Mouse (Mus musculus) frontal cortex, adult (tissue): ENCODE data around the gene Acadvl.
A peak's percentile ranks its signal among the peaks of the same experiment; 100 is the strongest.

ENCODE experiments used
- ATAC-seq: cut with Nextera tagmentation; 2 replicates; pipeline ENCODE4 v1.9.2; 2017; ENCODE audit warnings: mild to moderate bottlenecking, moderate library complexity, mixed read lengths; ENCODE audit not compliant: low TSS enrichment

Acadvl gene

DNA sequence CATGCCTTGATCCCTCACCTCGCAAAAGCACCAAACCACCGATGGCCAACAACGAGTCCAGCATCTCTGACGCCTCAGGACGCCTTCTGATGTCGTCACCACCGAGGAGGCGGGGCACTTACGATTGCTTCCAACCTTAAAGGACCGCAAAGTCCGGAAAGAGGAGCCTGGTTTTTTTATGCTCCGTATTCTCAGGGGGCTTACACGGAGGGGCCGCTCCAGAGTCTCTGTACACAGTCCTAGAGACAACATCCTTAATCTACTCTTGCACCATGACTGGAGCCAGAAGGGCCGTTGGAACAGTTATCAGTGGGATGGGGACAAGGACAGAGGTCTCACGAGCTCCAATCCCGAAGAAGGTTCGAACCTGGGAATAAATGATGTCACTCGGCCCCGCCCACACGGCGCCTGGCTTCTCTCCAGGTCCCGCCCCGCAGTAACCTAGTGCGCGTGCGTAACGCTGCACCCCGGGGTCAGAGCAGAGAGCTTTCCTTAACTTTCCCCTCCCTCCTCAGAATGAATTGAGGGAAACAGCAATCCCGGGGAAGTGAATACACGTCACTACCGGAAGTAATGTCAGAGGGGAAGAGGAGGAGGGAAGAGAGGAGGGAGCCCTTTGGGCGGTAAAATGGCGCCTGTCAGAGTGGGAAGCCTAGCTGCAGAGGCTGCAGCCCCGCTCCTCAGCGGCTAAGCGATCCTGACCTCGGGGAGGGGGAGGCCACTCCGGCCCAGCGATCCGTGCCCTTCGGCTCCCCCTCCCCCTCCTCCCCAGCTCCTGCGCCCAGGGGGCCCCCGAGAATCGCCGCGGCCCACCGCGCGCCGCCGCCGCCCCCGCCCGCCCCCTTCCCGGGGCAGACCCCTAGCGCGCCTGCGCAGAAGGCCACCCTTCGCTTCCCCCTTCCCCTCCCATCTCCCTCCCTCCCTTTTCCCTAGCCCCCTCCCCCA is 34.7 kb downstream of the Acadvl start:
- peak; percentile 94 for ATAC-seq

DNA sequence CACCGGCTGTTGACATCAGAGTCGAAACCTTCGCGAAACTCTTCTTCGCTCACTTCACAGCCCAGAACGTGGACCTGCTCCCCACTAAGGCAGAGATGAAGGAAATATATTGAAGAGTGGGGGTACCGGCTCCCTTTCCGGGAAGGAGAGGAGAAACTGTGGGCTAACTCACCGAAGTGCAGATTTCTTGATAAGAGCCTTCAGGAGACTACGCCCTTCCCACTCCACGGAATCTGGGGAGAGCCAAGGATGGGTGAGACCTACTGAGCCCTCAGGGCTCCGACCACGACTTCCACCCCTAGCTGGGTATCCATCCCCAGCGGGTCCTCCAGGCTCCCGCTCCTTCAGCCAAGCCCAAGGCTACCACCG is 35.4 kb downstream of the Acadvl start:
- ATAC-seq, result no peak

DNA sequence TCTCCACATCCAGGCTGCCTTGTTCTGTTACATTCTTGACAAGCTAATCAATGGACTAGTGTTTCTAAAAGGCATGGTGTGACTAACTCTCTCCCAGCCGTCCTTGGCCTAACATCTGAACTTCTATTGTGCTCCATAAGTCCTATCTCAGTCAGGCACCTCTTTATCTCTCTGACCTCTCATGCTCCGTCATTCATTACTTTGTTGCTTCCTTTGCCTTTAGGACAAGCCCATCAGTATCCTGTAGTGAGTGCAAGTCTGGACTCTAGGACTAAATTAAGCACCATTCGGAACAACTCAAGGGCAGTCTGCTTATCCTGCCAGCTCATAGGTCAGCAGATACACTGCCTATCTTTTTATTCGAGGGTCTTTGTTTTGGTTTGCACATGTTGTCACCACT is 38.9 kb downstream of the Acadvl start:
- ATAC-seq, result no peak

DNA sequence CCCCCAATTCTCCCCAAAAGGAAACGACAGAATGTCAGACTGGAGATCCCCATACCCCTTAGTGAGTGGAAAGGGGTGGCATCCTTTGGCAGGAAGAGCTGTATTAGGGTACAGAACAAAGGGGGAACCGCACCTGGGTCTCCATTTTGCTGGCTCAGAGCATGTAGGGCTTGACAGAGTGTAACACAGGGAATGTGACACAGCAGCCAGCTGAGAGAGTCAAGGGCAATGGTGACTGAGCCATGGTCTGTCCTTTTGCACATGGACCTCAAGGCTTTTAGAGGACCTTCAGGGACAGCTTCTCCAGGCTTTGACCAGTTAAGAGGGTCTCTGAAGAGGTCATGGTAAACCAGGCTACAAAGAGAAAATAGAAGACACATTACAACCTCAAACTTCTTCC is 40.3 kb downstream of the Acadvl start:
- no peak for ATAC-seq

DNA sequence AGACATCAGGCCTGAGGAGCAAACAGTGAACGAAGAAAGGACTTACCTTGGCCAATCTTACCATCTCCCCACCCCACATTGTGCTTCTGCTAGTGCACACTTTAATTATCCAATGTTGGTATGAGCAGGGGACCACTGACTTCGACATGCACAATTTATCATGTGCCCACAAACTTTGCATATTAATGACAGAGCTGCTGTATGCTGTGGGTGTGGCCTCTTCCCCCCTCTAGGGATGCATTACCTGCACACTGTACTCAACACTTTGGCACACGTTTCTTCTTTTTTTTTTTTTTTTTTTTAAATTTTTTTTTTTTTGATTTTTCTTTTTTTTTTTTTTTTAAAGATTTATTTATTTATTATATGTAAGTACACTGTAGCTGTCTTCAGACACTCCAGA is 44.4 kb downstream of the Acadvl start:
- ATAC-seq, result no peak

DNA sequence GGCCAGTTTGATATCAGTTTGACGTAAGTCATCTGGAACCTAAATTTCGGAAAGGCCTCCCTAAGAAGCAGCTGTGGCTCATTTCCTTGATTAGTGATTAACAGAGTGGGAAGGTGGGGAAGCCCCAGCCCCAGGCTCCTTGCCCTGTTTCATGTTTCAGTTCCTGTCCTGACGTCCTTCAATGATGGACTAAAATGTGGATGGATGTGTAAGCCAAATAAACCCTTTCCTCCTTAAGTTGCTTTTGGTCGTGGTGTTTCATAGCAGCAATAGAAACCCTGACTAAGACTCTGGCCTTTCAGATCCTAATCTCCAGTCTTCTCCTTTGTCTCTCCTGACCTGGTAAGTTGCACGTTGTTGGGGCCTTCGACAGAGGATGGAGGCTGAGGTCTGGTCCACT is 45.0 kb downstream of the Acadvl start:
- ATAC-seq, result no peak

DNA sequence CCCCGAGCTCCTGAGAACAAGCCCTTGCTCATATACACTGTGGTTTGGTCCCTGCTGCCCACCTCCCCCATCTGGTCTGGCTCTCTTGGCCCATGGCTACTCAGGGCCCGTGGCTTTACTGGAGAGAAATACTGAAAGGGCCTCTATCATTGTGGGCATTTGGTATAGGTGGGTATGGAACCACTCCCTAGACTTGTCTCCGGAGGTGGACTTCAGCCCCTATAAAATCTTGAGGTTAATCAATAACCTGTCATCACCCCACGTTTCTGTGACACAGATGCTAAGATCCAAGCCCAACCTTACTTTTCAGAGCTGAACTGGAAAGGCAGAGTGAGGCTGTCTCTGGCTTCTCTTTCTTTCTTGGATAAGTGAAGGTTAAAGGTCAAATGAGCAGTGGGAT is 46.4 kb downstream of the Acadvl start:
- ATAC-seq, result no peak

DNA sequence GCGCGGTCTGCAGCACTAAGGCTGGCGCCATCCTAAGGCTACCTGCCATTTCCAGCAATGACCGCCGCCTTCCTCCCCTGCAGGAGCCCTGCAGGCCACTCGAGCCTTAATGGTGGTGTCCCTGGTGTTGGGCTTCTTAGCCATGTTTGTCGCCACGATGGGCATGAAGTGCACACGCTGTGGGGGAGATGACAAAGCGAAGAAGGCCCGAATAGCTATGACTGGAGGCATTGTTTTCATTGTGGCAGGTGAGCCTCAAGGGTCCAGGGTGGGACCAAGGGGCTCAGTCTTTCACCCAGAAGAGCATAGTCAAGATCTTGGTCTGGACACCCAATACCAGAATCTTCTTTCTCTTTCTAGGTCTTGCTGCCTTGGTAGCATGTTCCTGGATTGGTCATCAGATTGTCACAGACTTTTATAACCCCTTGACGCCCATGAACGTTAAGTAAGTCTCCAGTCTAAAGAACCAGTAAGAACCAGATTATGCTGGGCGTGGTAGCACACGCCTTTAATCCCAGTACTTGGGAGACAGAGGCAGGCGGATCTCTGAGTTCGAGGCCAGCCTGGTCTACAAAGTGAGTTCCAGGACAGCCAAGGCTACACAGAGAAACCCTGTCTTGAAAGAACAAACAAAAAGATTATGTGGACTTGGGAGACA is 48.2 kb downstream of the Acadvl start:
- no peak for ATAC-seq

DNA sequence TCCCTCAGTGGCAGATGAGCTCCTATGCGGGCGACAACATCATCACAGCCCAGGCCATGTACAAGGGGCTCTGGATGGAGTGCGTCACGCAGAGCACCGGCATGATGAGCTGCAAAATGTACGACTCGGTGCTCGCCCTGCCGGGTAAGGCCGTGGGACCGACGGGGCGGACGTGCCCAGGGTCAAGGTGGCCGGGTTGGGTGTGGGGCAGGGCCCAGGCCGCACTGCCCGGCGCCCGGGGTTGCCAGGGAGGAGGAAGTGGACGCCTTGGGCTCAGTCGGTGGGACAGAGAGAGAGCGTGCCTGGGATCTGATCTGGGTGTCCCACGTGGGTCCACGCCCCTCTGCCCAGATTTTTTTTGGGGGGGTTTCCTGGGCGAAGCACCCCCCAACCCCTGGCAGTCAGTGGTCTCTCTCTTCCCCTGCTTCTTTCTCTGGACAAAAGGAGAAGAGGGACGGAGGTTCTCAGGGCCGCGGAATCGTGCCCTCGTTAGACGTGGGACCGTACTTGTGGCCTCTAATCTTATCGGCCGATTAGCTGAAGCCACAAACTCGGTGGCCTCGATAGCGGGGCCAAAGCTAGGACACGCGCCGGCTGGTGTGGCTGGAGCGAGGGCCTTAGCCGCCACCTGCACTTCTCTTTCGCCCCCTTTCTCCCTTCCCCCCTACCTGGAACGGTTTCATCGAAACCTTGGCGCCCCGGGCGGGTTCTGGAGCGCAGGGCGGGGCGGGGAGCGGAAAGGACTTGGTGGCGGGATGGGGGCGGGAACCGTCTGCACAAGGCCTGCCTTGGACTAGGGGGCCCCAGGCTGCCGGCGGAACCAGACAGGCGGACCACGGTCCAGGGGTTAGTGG is 49.0 kb downstream of the Acadvl start:
- ATAC-seq, result no peak

DNA sequence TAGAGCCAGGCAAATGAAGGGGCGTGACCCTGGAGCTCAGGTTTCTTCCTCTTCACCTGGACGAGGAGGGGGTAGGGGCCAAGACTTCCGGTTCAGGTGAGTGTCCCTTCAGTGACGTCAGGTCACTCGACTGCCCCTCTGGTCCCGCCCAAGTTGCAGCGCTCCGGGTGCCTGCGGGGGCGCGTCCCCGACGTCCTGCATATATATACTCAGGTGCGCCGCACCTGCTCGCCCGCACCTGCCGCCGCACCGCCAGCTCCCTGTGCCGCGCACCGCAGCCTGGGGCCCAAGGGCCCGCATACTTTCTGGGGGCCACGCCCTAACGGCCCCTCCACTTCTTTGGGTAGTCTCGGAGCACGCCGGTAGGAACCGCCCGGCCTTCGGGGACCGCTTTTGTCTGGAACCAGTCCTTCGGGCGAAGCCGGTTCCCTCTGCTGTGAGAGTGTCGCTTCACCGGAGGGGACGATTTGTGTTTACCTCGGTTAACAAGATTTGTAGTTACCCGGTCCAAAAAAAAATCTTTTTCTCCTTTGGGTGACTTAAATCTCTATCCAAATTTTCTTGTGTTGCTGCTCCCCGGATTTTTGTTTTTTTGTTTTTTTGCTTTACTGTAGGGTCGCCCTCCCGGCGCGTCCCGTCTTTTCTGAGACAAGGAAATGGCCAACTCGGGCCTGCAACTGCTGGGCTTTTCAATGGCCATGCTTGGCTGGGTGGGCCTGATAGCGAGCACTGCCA is 49.8 kb downstream of the Acadvl start:
- ATAC-seq, result no peak

DNA sequence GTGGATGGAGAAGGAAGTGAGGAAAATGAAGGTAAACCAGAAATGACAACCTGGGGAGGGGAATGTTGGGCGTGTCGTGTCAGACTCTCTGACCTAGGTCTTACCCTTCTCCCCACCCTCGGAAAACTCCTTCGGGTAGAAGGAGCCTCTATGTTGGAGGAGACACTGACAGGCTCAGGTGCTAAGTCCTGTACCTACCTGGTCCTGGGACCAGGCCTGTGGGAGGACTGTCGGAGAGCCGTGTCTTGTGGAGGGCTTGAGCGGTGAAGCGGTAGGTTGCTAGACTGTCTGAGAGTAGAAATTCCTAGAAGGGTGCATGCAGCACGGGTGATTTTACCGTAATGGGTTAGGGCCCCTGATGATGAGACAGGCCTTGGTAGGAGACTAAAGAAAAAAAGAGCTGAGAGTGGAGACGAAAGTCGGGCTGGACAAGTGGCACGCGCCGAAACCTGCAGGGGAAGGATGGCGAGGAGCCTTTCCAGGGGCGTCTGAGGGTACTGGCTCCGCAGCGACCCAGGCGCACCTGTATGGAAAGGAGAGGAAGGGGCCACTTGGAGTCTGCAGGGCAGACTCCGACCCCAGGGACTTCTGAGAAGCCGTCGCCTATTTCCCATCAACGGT is 50.5 kb downstream of the Acadvl start, which contains the start of gene Cldn7:
Gene Cldn7 (plus strand): TSS at position 130 of the 621 bp plus-strand sequence.
- ATAC-seq, result no peak

DNA sequence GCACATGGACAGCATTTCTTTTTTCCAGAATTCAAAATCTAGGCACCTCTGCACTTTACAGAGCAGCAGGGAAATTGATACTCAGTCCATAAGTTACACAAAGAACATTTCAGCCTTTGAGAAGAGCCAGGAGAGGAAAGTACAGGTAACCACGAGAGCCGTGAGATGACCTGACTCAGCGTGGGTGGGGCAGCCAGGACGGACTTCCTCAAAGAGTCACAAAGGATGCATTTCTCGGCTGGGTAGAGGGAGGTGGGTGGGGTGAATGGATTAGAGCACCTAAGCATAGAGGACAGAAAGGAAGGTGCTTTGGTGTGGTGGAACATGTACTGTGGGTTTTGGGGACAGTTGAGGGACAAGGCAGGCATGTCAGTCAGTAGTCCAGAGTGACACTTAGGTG is 53.4 kb downstream of the Acadvl start:
- ATAC-seq, result no peak

DNA sequence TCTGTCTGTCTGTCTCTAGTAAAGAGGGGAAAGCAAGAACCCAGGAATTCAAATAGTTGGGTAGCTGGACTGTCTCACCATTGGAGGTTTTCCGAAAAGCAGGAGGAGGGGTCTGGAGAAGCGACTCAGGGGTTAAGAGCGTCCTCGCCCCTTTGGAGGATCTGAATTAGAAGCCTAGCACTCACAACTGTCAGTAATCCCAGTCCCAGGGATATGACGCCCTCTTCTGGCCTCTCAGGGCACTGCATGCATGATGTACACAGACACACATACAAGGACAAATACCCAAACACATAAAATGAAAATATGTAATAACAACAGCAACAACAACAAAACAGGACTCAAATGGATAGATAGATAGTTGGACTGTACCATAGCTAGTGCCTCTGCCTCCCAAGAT is 54.6 kb downstream of the Acadvl start:
- ATAC-seq, result no peak
